Mouse (Mus musculus): ENCODE measurements around the gene Polm. TPM values are rescaled to one million over a fixed set of nuclear protein-coding genes. Genes with fewer than 3 reads are reported as not detected.

The Polm gene
- polyA plus RNA-seq (2015; fragmentation: Nextera tagmentation; extraction: Ambion mirVana): 3.9 and 5.0 TPM in 2 replicates

DNA sequence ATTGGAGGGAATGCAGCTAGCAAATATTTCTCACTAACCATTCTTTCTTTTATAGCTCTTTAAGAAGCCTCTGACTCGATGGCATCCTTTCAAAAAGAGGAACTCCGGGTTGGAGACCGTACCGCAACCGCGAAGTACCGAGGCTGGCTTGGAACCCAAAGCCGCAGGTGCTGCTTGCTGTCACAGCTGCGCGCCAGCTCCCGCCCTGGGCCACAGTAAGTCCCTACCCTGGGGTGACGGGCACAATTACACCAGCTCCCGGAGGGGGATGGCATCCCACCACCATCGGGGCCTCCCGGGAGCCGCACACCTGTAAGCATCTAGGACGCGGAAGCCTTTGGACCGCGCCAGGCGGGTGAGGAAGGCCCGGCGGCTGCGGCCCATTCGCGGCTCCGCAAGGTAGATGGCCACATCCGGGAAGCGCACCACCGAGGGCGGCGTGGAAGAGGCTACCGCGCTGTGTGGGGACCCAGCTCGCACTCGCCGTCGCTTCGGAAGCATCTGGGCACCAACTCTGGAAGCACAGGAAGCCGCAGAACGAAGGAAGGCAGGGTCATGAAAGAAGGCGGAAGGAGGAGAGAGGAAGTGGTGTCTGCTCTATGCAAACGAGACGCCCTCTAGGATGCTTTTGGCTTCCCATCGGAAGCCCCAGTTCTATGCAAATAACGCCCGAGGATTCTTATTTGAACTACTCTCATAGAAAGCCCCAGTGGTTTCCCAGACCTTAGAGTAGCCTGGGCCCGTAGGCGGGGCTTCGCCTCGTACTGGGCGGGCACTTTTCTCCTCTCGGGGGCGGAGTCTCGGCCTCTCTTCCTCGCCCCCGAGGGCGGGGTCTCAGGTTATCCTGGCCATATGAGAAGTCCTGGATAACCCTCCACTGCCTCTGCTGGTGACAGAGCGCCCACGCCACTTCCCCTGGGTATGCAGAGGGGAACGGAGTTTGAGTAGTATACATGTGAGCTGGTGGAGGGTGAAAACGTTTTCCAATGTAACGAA lies at the start of gene Polm:
Polm (minus strand) TSS at position 766 of the 996 bp plus-strand sequence.

DNA sequence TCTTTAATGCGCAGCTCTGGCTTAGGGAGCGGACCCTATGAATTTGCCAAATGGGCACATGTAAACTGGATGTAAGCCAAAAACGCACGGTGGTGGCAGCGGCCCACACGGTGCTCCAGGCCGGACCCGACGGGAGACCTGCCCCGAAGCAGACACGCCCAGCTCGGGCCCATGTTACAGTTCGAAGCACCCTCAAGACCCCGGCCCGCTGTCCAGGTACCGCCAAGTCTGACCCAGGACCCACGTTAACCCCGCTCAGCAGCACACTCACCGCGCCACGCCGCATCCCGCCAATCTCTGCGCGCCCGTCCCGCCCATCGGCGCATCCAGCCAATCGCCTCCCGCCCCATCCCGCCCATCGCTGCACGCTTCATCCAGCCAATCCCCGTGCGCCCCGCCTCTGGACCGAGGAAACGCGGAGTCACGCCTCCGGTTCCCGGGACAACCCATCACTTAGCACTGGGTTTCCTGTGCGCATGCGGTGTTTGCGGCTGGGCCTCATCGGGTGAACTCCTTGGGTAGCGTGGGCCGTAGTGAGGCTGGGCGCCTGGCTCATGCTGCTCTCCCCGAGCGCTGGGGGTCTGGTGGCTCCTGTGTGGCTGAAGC lies 40.2 kb upstream of the Polm start, which contains the start of gene Pold2:
Pold2 (minus strand) TSS at position 372 of the 606 bp plus-strand sequence.

GRCm38 (mm10) chr11:5861678-5862393 lies 24.0 kb upstream of the Polm start, which contains the start of gene Aebp1:
TSS of gene Aebp1 (plus strand) at chr11:5861947.

DNA sequence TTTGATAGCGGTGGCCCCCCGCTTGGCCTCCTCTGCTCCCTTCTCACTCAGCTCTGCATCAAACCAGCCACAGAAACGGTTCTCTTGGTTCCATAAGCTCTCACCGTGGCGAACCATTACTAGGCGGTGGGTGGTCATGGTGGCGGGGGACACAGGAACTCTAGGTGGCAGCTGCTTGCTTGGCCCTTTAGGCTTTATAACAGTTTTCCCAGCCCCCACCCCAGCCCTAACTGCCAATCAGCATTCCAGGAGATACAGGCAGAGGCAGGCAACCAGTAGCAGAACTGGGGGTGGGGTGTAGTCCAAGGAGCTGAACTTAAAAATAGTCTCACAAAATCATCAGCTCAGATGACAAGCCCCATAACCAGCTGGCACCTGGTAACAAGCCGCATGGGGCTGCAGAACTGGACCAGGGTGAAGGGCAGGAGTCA lies 34.2 kb downstream of the Polm start, which contains the start of gene Pgam2:
Pgam2 (minus strand) TSS at position 183 of the 431 bp plus-strand sequence.

GRCm38 (mm10) chr11:5788056-5789014 lies 49.5 kb downstream of the Polm start, which contains the start of gene Dbnl:
TSS of gene Dbnl (plus strand) at chr11:5788488.

Other genes with a start within 250 kb of the Polm start
- 184 and 187 TPM in 2 replicates for gene Mrps24, start 122.3 kb downstream of the Polm start, polyA plus RNA-seq (2015; fragmentation: Nextera tagmentation; extraction: Ambion mirVana)
- 10.3 and 13.3 TPM in 2 replicates for gene Urgcp, start 75.6 kb downstream of the Polm start, polyA plus RNA-seq (2015; fragmentation: Nextera tagmentation; extraction: Ambion mirVana)
- gene Dbnl, start 49.5 kb downstream of the Polm start, polyA plus RNA-seq (2015; fragmentation: Nextera tagmentation; extraction: Ambion mirVana): 58.9 and 61.8 TPM in 2 replicates
- gene Pgam2, start 34.3 kb downstream of the Polm start, polyA plus RNA-seq (2015; fragmentation: Nextera tagmentation; extraction: Ambion mirVana): 0.89 and 1.2 TPM in 2 replicates
- 18.8 and 26.0 TPM in 2 replicates for gene Aebp1, start 23.9 kb upstream of the Polm start, polyA plus RNA-seq (2015; fragmentation: Nextera tagmentation; extraction: Ambion mirVana)
- 72.8 and 83.6 TPM in 2 replicates for gene Pold2, start 40.3 kb upstream of the Polm start, polyA plus RNA-seq (2015; fragmentation: Nextera tagmentation; extraction: Ambion mirVana)
- gene Myl7, start 60.8 kb upstream of the Polm start, polyA plus RNA-seq (2015; fragmentation: Nextera tagmentation; extraction: Ambion mirVana): 0.70 and 1.4 TPM in 2 replicates
- 0.10 and 0.34 TPM in 2 replicates for gene Gck, start 112.1 kb upstream of the Polm start, polyA plus RNA-seq (2015; fragmentation: Nextera tagmentation; extraction: Ambion mirVana)
- 22.9 and 24.9 TPM in 2 replicates for gene Ykt6, start 117.7 kb upstream of the Polm start, polyA plus RNA-seq (2015; fragmentation: Nextera tagmentation; extraction: Ambion mirVana)
- gene Camk2b, start 228.3 kb upstream of the Polm start, polyA plus RNA-seq (2015; fragmentation: Nextera tagmentation; extraction: Ambion mirVana): 0.46 and 0.62 TPM in 2 replicates

Data from spleen, postnatal 0 days (tissue).